Mouse (Mus musculus) embryonic facial prominence, embryonic 15.5 days (tissue): ENCODE measurements at regions not wholly inside any gene's neighbourhood (a gene's known extent, or its start where the extent isn't known, plus 50 kb on each side); places are given as distances from the start of the nearest gene placed in this dataset.

Experiments used
- ATAC-seq: fragments of 200-750 bp; cut with Nextera tagmentation; 2 replicates; pipeline ENCODE4 v1.8.0; 2017; ENCODE audit warnings: low read depth, moderate TSS enrichment; ENCODE audit not compliant: insufficient number of reproducible peaks, low FRiP score, low TSS enrichment
- H3K27ac ChIP-seq: fragments of 300-500 bp; sonication (generic); replicated peaks from 2 replicates; pipeline ENCODE4 v1.5.1; 2015; ENCODE audit warnings: mild to moderate bottlenecking, inconsistent platforms
- H3K27me3 ChIP-seq: fragments of 300-500 bp; sonication (generic); 2 replicates; pipeline ENCODE4 v1.6.1; 2015; ENCODE audit warnings: inconsistent platforms
- H3K36me3 ChIP-seq: fragments of 300-500 bp; sonication (generic); 2 replicates; pipeline ENCODE4 v1.6.1; 2015; ENCODE audit warnings: mild to moderate bottlenecking, inconsistent platforms
- H3K4me1 ChIP-seq: fragments of 300-500 bp; sonication (generic); 2 replicates; pipeline ENCODE4 v1.6.1; 2015; ENCODE audit warnings: inconsistent platforms
- H3K4me2 ChIP-seq: fragments of 300-500 bp; sonication (generic); replicated peaks from 2 replicates; pipeline ENCODE4 v1.6.1; 2015; ENCODE audit warnings: mild to moderate bottlenecking, inconsistent platforms
- H3K4me3 ChIP-seq: fragments of 300-500 bp; sonication (generic); replicated peaks from 2 replicates; pipeline ENCODE4 v1.5.1; 2015; ENCODE audit warnings: mild to moderate bottlenecking, inconsistent platforms
- H3K9ac ChIP-seq: fragments of 300-500 bp; sonication (generic); 2 replicates; pipeline ENCODE4 v1.6.1; 2015; ENCODE audit warnings: inconsistent platforms
- H3K9me3 ChIP-seq: fragments of 300-500 bp; sonication (generic); replicated peaks from 2 replicates; pipeline ENCODE4 v1.6.1; 2016; ENCODE audit warnings: inconsistent platforms
- WGBS: fragments of 180-500 bp; shearing (Covaris S2); methylation state at CpG from one replicate; pipeline ENCODE4 v1.1.7; 2015; 5-methylcytosine and 5-hydroxymethylcytosine counted together

DNA sequence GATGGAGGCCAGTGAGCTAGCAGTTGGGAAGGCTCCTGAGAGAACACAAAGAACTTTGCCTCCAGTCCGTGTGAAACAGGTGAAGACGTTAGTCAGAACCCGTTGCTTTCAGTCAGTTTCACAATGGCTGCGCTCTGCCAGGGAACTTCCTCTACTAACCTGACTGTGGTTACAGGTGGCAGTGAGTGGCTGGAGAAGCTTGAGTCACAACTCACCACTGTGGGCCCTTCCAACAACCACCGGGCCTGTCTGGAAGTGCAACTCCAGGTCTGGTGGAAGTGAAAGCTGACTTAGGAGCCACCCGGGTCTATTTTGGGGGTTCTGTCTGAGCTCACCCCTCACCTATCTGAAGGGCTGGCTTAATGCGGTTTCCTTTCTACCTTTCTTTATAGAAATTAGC, 214.8 kb upstream of the Id2 start:
- H3K27ac ChIP-seq = no peak overlapping the region
- H3K4me3 ChIP-seq = no peak overlapping the region
- ATAC-seq = no peak
- peaks cover 6% of the 10 kb centered on the region; the same call in 1 of the 2 replicates for H3K4me1 ChIP-seq
- H3K9me3 ChIP-seq = no peaks in the 10 kb centered on the region
- 86% methylated on average over 7 of the region's 7 CpGs for WGBS
- H3K4me2 ChIP-seq = no peak overlapping the region
- H3K36me3 ChIP-seq = no peaks in the 10 kb centered on the region
- no peaks in the 10 kb centered on the region for H3K27me3 ChIP-seq
- H3K9ac ChIP-seq = no peak overlapping the region

DNA sequence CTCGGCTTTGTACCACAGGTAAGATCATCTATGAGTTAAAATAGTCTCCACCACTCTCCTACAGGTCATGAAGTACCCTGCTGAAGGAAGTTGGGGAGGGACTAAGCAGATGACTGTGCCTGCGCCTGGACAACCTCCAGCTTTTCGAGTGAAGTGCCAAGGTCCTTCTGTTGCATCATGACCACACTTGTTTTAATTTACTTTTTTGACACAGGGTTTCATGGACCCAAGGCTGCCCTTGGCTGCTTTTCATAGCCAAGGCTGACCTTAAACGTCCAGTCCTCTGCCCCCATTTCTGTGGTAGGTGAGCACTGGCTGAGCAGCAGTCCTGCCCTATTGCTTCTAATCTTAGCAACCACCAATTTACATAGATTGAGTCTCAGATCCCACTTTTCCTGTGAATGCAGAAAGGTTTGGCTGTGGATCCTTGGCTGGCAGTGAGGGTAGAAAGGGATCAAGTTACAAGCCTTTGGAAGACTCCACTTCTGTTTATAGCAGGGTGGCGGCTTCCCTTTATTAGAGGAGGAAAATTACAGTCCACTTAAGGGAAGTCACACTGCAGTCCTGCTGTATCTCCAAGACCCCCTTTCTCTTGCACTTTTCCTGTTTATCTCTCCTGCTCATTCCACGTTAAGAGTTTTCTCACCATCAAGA, 213.5 kb upstream of the Id2 start:
- H3K9me3 ChIP-seq = no peaks in the 10 kb centered on the region
- H3K4me1 ChIP-seq = peaks cover 6% of the 10 kb centered on the region; the same call in 1 of the 2 replicates
- H3K9ac ChIP-seq = no peak overlapping the region
- no peak overlapping the region for H3K4me3 ChIP-seq
- no peaks in the 10 kb centered on the region for H3K36me3 ChIP-seq
- WGBS = 45% methylated on average over 6 of the region's 6 CpGs
- no peak overlapping the region for H3K27ac ChIP-seq
- no peaks in the 10 kb centered on the region for H3K27me3 ChIP-seq
- H3K4me2 ChIP-seq = no peak overlapping the region
- ATAC-seq = peak; percentile 63; the same call in 1 of the 2 replicates

DNA sequence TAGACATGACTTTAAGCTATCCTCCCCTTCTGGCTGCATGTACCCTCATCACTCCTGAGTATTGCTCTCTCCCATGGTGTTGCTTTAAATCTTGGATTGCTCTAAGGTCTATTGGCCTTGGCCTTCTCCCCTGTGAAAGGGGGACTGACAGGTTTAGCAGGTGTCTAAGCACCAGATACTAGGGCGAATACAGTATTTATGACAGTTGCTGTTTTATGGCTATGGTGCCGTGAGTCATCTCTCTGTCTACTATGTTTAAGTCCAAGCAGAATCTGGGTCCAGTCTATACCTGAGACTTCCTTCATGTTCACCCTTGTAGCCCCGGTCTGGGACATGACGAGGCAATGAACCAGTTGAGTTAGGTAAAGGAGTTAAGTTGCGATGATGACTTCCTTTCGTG, 212.3 kb upstream of the Id2 start:
- Histone ChIP-seq H3K4me1 (peaks cover 6% of the 10 kb centered on the region; the same call in 1 of the 2 replicates), H3K4me3 (no peak overlapping the region), H3K27ac (no peak overlapping the region), H3K4me2 (no peak overlapping the region), H3K27me3 (no peaks in the 10 kb centered on the region), H3K36me3 (no peaks in the 10 kb centered on the region), H3K9ac (no peak overlapping the region), H3K9me3 (no peaks in the 10 kb centered on the region)
- ATAC-seq = no peak
- 94% methylated on average over 6 of the region's 6 CpGs for WGBS

DNA sequence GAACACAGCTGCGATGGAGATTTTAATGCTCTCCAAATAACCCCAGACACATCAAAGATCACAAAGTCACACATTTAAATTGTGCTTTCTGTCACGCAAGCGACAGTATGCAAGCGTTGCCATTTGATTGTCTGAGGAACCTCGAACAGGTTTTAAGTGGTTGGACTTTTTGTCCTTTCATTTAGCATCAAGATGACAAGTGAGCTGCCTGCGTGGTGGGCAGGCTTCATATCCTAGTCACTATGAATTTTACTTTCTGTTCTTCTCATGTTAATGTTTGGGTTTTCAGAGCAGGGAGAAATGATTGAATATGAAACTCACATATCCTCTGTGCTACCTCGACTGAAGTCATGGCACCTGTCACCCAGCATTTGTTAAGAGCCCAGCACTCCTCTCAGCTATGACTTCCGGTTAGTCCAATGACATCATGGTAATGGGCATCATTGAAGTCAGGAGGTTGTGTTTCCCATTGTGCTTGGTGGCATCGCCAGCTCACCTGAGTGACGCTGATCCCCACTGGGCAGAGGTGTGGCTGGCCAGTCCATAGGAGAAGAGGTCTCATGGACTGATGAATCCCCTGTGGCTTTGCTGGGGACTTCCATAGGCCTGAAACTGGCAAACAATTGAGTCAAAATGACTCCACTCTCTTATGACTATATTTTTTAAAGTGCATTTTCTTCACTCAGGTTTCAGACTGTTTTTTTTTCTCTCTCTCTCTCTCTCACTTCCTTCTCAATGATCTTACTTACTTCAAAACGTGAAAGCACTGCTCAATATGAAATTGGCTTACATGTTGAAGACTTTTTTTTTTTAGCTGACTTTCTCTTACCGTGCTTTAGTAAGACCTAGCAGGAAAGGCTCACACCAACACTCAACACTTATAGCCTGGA, 209.1 kb upstream of the Id2 start:
- Histone ChIP-seq H3K27me3 (no peaks in the 10 kb centered on the region), H3K4me3 (no peak overlapping the region), H3K36me3 (no peaks in the 10 kb centered on the region), H3K27ac (no peak overlapping the region), H3K4me1 (peaks cover 6% of the 10 kb centered on the region; the same call in 1 of the 2 replicates), H3K4me2 (no peak overlapping the region), H3K9ac (no peak overlapping the region), H3K9me3 (no peaks in the 10 kb centered on the region)
- ATAC-seq = no peak
- 82% methylated on average over 12 of the region's 12 CpGs for WGBS

DNA sequence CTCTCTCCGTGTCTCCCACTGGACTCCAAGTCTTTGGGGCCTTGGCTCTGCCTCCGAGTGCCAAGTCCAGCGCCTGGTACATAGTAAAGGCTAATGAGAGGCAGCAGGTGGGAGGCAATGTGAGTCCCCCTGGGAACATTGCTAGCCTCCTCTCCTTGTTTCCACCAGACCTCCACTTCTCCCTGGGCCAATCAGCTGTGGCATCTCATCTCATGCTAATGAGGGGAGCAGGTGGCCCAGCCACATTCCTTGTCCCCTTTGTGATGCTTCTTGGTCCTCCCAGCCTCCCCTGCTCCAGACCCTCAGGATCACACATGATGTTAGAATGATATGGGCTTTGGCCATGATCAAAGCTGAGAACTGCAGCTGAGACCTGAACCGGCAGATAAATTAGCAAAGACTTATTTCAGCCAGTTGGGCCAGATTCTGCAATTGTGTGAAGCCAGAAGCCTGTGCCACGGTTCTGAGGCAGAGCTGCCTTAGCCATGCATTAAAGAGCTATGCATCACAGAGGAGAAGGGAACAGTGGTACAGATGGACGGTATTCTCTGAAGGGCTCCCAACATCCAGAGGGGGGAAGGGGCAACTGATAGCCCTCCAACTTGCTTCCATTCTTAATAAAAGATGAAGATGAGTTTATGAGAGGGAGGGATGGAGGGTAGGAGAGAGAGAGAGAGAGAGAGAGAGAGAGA, 208.0 kb upstream of the Id2 start:
- Histone ChIP-seq H3K4me1 (peaks cover 3% of the 10 kb centered on the region; the same call in 1 of the 2 replicates), H3K9me3 (no peaks in the 10 kb centered on the region), H3K4me3 (no peak overlapping the region), H3K27ac (no peak overlapping the region), H3K4me2 (no peak overlapping the region), H3K27me3 (no peaks in the 10 kb centered on the region), H3K36me3 (no peaks in the 10 kb centered on the region), H3K9ac (no peak overlapping the region)
- 50% methylated on average over 6 of the region's 6 CpGs for WGBS
- ATAC-seq = no peak

DNA sequence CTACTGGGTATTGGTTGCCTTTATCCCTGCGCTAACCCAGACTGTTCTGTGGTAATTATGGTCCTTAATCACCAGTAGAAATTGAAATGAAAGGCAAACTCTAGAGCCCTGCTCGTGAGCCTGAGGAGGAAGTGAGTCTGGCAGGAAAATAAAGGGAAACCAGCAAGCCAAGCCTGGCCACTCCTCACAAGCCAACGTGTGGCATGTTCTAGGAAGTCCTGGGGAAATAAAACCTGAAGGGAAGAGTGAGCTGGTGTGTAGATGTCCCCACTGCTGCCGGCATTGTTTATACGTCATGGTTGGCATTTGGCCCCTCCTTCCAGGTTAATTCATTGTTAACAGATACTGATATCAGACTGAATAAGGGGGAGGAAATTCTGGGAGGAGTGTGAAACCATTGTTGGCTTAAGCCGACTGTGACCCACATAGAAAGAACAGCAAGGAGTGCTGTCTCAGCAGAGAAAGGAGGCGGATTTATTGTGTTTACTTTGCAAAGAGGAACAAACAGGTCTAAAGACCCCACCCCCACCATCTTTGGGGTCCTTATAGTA, 206.6 kb upstream of the Id2 start:
- H3K27ac ChIP-seq = no peak overlapping the region
- H3K4me1 ChIP-seq = peaks cover 4% of the 10 kb centered on the region; the same call in 1 of the 2 replicates
- H3K27me3 ChIP-seq = no peaks in the 10 kb centered on the region
- ATAC-seq = no peak
- no peak overlapping the region for H3K9ac ChIP-seq
- H3K4me2 ChIP-seq = no peak overlapping the region
- no peak overlapping the region for H3K4me3 ChIP-seq
- H3K36me3 ChIP-seq = no peaks in the 10 kb centered on the region
- no peaks in the 10 kb centered on the region for H3K9me3 ChIP-seq
- 50% methylated on average over 7 of the region's 7 CpGs for WGBS

DNA sequence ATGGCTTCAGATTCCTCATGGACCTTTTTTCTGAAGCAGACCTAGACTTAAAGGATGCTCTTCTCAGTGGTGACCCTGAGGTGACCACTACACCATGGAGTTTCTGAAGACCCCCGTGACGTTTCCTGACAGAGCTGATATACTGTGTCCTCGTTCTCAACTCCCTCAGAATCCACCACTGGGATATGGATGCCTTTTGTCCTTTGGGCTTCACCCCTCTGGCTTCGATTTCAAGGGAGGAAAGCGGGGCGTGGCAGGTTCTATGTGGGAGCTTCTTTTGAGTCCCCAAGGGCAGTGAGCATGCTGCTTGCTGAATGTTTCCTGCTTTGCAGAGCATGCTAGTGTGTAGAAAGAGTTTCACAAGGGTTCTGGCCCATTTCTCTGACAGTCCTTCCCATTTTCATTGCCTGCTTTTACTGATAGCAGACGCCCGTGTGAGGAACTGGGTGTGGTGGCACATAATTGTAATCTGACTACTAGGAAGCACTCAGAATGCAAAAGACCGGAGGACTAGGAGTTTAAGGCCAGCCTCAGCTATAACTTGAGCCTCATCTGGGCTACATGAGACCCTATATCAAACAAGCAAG, 204.0 kb upstream of the Id2 start:
- WGBS = 66% methylated on average over 9 of the region's 9 CpGs
- H3K27me3 ChIP-seq = no peaks in the 10 kb centered on the region
- ATAC-seq = no peak

GRCm38 (mm10) chr12:25299603-25300471, 202.9 kb upstream of the Id2 start:
- Histone ChIP-seq H3K27ac (no peak overlapping the region), H3K36me3 (no peaks in the 10 kb centered on the region), H3K4me2 (no peak overlapping the region), H3K4me3 (no peak overlapping the region), H3K27me3 (no peaks in the 10 kb centered on the region), H3K9me3 (no peaks in the 10 kb centered on the region), H3K9ac (no peak overlapping the region), H3K4me1 (peaks cover 4% of the 10 kb centered on the region; the same call in 1 of the 2 replicates)
- 65% methylated on average over 11 of the region's 11 CpGs for WGBS
- ATAC-seq = no peak

More for the DNA sequence above, 204.0 kb upstream of the Id2 start:
- H3K27ac ChIP-seq = no peak overlapping the region
- no peak overlapping the region for H3K9ac ChIP-seq
- H3K4me1 ChIP-seq = peaks cover 4% of the 10 kb centered on the region; the same call in 1 of the 2 replicates
- no peaks in the 10 kb centered on the region for H3K9me3 ChIP-seq
- no peak overlapping the region for H3K4me3 ChIP-seq
- no peak overlapping the region for H3K4me2 ChIP-seq
- H3K36me3 ChIP-seq = no peaks in the 10 kb centered on the region

- H3K9me3 ChIP-seq = no peaks in the 10 kb centered on the region
- H3K36me3 ChIP-seq = no peaks in the 10 kb centered on the region
- peaks cover 4% of the 10 kb centered on the region; the same call in 1 of the 2 replicates for H3K4me1 ChIP-seq
- H3K27me3 ChIP-seq = no peaks in the 10 kb centered on the region
- H3K4me2 ChIP-seq = no peak overlapping the region
- ATAC-seq = no peak; the same call in 1 of the 2 replicates
- no peak overlapping the region for H3K27ac ChIP-seq
- no peak overlapping the region for H3K4me3 ChIP-seq
- WGBS = 86% methylated on average over 3 of the region's 3 CpGs
- H3K9ac ChIP-seq = no peak overlapping the region
Observed at GRCm38 (mm10) chr12:25298766-25299165, 201.8 kb upstream of the Id2 start.

DNA sequence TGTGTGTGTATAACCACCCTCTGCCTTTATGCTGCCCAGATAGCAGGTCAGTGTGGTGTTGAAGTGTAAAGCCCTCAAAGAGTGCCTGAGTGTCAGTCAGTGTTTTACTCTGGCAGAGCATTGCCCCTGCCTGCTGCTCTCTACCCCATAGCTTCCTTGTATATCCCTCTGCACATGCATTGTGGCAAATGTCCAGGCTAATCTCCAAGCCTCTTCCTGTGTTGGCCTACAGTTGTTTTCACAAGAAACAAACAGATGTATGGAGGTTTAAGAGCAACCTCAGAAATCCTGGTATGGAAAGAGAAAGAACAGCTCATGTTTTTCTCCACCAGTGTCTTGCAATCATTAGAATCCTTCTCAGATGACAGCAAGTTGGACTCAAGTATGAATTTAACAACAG, 201.0 kb upstream of the Id2 start:
- Histone ChIP-seq H3K9me3 (no peaks in the 10 kb centered on the region), H3K27me3 (no peaks in the 10 kb centered on the region), H3K36me3 (no peaks in the 10 kb centered on the region), H3K4me1 (peaks cover 4% of the 10 kb centered on the region; the same call in 1 of the 2 replicates), H3K4me3 (no peak overlapping the region), H3K9ac (no peak overlapping the region), H3K4me2 (no peak overlapping the region), H3K27ac (no peak overlapping the region)
- no peak for ATAC-seq
